Mouse (Mus musculus) E14TG2a.4 (cell line): ENCODE data around the gene Rnf2.
"Not testable (repeated sequence)": the region's sequence is repeated elsewhere in the genome, so short reads cannot be mapped to it uniquely, and the experiment has no call there.

ENCODE experiments used
- H3K27me3 ChIP-seq: 2 replicates; pipeline ENCODE4 v1.6.1; 2014; ENCODE audit warnings: low read length, control low read depth; ENCODE audit not compliant: insufficient read depth
- H3K36me3 ChIP-seq: 2 replicates; pipeline ENCODE4 v1.6.1; 2014; ENCODE audit warnings: low read length, control low read depth; ENCODE audit not compliant: insufficient read depth
- H3K4me1 ChIP-seq: replicated peaks from 2 replicates; pipeline ENCODE4 v1.6.1; 2014; ENCODE audit warnings: low read depth, low read length, control low read depth
- H3K4me3 ChIP-seq: replicated peaks from 2 replicates; pipeline ENCODE4 v1.5.1; 2014; ENCODE audit warnings: mild to moderate bottlenecking, low read length
- H3K9me3 ChIP-seq: 2 replicates; pipeline ENCODE4 v1.6.1; 2014; ENCODE audit warnings: low read length, control low read depth
- CTCF ChIP-seq: conservative IDR thresholded peaks from 2 replicates; pipeline ENCODE4 v1.5.1; 2014; ENCODE audit warnings: low read length
- NANOG ChIP-seq: IDR thresholded peaks from 2 replicates; pipeline ENCODE4 v1.6.1; 2014; ENCODE audit warnings: borderline replicate concordance, low read length, mixed read lengths
- POU5F1 ChIP-seq: IDR thresholded peaks from 2 replicates; pipeline ENCODE4 v1.6.1; 2014; ENCODE audit warnings: low read length, borderline replicate concordance

Gene Rnf2

GRCm38 (mm10) chr1:151495635-151496285 is 5.0 kb downstream of the Rnf2 start:
- Histone ChIP-seq H3K4me3 (no peak overlapping the region), H3K36me3 (peaks cover 11% of the 10 kb centered on the region; the same call in 1 of the 2 replicates), H3K27me3 (no peaks in the 10 kb centered on the region), H3K9me3 (no peaks in the 10 kb centered on the region), H3K4me1 (peaks cover 71% of the 10 kb centered on the region)
- no peak for TF ChIP-seq CTCF
- no peak for TF ChIP-seq NANOG
- TF ChIP-seq POU5F1: no peak

- TF ChIP-seq CTCF: no peak
- TF ChIP-seq POU5F1: no peak
- no peak for TF ChIP-seq NANOG
- H3K27me3 ChIP-seq: no peaks in the 10 kb centered on the region
- H3K4me1 ChIP-seq: peaks cover 71% of the 10 kb centered on the region
- H3K4me3 ChIP-seq: no peak overlapping the region
- H3K9me3 ChIP-seq: no peaks in the 10 kb centered on the region
- H3K36me3 ChIP-seq: peaks cover 11% of the 10 kb centered on the region; the same call in 1 of the 2 replicates
These were observed 6.0 kb downstream of the Rnf2 start for GRCm38 (mm10) chr1:151494711-151495110.

- H3K36me3 ChIP-seq: peaks cover 12% of the 10 kb centered on the region; the same call in 1 of the 2 replicates
- peaks cover 64% of the 10 kb centered on the region for H3K4me1 ChIP-seq
- H3K4me3 ChIP-seq: no peak overlapping the region
- H3K27me3 ChIP-seq: no peaks in the 10 kb centered on the region
- TF ChIP-seq CTCF: no peak
- no peak for TF ChIP-seq NANOG
- no peak for TF ChIP-seq POU5F1
- H3K9me3 ChIP-seq: no peaks in the 10 kb centered on the region
These were observed 6.9 kb downstream of the Rnf2 start for GRCm38 (mm10) chr1:151493826-151494225.

- Histone ChIP-seq H3K4me3 (no peak overlapping the region), H3K36me3 (peaks cover 21% of the 10 kb centered on the region; the same call in 1 of the 2 replicates), H3K27me3 (no peaks in the 10 kb centered on the region), H3K4me1 (peaks cover 56% of the 10 kb centered on the region), H3K9me3 (no peaks in the 10 kb centered on the region)
- TF ChIP-seq NANOG: no peak
- TF ChIP-seq CTCF: no peak
- no peak for TF ChIP-seq POU5F1
These were observed 8.3 kb downstream of the Rnf2 start for GRCm38 (mm10) chr1:151492419-151492818.

- TF ChIP-seq POU5F1: no peak
- no peak for TF ChIP-seq CTCF
- TF ChIP-seq NANOG: no peak
- Histone ChIP-seq H3K9me3 (no peaks in the 10 kb centered on the region), H3K4me1 (peaks cover 36% of the 10 kb centered on the region), H3K27me3 (no peaks in the 10 kb centered on the region), H3K4me3 (no peak overlapping the region), H3K36me3 (peaks cover 21% of the 10 kb centered on the region; the same call in 1 of the 2 replicates)
These were observed 10.9 kb downstream of the Rnf2 start for GRCm38 (mm10) chr1:151489806-151490205.

GRCm38 (mm10) chr1:151484754-151485153 is 16.0 kb downstream of the Rnf2 start:
- H3K9me3 ChIP-seq: no peaks in the 10 kb centered on the region
- H3K36me3 ChIP-seq: peaks cover 55% of the 10 kb centered on the region
- TF ChIP-seq NANOG (no peak), CTCF (no peak), POU5F1 (no peak)
- peaks cover 35% of the 10 kb centered on the region for H3K4me1 ChIP-seq
- H3K4me3 ChIP-seq: no peak overlapping the region
- H3K27me3 ChIP-seq: no peaks in the 10 kb centered on the region

GRCm38 (mm10) chr1:151483568-151483967 is 17.2 kb downstream of the Rnf2 start:
- TF ChIP-seq NANOG (no peak), POU5F1 (no peak), CTCF (no peak; the same call in 1 of the 2 replicates)
- H3K4me1 ChIP-seq: peaks cover 40% of the 10 kb centered on the region
- no peaks in the 10 kb centered on the region for H3K27me3 ChIP-seq
- peaks cover 61% of the 10 kb centered on the region for H3K36me3 ChIP-seq
- H3K4me3 ChIP-seq: no peak overlapping the region
- H3K9me3 ChIP-seq: no peaks in the 10 kb centered on the region

GRCm38 (mm10) chr1:151482497-151482896 is 18.3 kb downstream of the Rnf2 start:
- peaks cover 66% of the 10 kb centered on the region for H3K36me3 ChIP-seq
- no peaks in the 10 kb centered on the region for H3K27me3 ChIP-seq
- no peak overlapping the region for H3K4me3 ChIP-seq
- TF ChIP-seq CTCF: no peak
- no peak for TF ChIP-seq NANOG
- TF ChIP-seq POU5F1: no peak
- H3K9me3 ChIP-seq: no peaks in the 10 kb centered on the region
- peaks cover 34% of the 10 kb centered on the region for H3K4me1 ChIP-seq

- not testable (repeated sequence) for H3K4me3 ChIP-seq, H3K9me3 ChIP-seq, H3K27me3 ChIP-seq
- Histone ChIP-seq H3K36me3 (peaks cover 86% of the 10 kb centered on the region), H3K4me1 (peaks cover 37% of the 10 kb centered on the region)
These were observed 28.4 kb downstream of the Rnf2 start for GRCm38 (mm10) chr1:151472386-151472785.
